Mouse (Mus musculus) R1 (cell line): ENCODE data around the gene Tmem209.

Source experiments
- DNase-seq: peaks from one replicate; pipeline ENCODE4 v3.0.0-alpha.2; 2018; ENCODE audit warnings: low read depth, low spot score

Gene Tmem209

GRCm38 (mm10) chr6:30509265-30510239 lies at the start of gene Tmem209, which contains the start of gene Ssmem1:
Tmem209 (minus strand) TSS chr6:30509783.
Ssmem1 (plus strand) TSS chr6:30509849.
- peak; percentile 99 for DNase-seq

- peak; percentile 18 for DNase-seq
Observed at GRCm38 (mm10) chr6:30556080-30556479, 46.5 kb upstream of the Tmem209 start.

DNA sequence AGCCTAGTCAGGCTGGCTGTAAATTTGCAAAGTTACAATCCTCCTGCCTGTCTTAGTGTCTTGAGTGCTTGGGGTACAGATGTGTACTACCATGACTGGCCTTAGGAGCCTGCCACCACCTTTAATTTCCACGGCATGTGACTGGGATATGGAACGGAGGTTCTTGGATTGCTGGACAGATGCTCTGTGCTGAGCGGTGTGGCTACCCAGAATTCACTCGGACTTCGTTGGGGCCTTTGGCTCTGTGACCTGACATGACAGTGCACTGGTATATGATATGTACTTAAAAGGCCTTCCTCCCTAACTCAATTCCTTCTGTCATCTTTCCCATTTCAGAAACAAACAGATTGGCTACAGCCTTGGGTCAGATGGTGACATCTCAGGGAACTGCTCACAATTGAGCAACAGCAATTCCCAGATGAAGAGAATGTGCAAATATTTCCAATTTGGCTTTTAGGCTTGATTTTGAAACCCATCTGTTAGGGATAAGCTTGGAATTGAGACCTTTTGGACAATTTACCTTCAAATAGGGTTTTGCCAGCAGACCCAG lies 45.1 kb upstream of the Tmem209 start:
- no peak for DNase-seq

GRCm38 (mm10) chr6:30554092-30554491 lies 44.5 kb upstream of the Tmem209 start:
- DNase-seq: no peak

DNA sequence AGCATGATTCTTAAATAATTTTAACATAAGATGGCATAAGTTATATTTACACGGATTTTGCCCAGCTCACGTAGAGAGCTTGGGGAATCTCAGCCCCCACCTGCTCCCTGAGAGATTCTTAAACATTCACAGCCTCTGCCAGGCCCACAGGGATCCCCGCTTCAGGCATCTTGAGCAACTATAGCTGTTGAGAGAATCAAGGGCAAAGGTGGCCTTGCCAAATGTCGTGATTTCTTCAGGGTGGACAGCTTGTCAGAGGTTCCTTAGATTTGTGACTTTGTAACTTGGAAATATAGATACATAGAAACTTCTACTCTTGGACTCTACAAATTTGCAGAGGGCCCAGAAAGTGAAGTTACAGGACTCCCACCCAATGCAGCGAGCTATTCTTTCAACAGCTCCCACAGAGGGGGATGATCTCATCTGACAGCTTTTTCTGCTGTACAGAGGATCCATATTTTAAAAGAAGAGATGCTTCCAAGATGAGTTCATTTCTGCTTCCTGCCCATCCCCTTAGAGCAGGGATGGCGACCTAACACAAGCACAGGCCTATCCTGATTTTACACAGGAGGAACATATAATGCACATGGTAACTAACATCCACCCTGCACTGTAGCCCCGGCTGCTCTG lies 43.9 kb upstream of the Tmem209 start:
- no peak for DNase-seq

DNA sequence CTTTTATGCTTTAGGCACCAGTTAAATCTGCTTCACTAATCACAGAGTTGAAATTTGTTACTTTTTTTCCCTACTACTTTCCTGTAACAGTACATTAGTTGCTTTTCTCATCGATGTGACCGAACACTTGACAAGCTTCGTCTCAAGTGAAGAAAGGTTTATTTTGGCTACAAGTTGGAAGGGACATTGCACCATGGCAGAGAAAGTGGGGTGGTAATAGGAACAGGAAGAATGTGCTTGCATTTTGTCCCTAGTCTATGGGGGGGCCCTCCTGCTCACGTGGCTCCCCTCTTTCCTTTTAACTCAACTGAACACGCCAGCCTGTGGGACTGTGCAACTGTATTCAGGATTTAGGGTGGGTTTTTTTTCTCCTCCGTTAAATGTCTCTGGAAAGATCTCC lies 43.0 kb upstream of the Tmem209 start:
- no peak for DNase-seq

GRCm38 (mm10) chr6:30551644-30552580 lies 42.3 kb upstream of the Tmem209 start:
- peak; percentile 69 for DNase-seq

GRCm38 (mm10) chr6:30551193-30551515 lies 41.6 kb upstream of the Tmem209 start:
- DNase-seq: no peak

DNA sequence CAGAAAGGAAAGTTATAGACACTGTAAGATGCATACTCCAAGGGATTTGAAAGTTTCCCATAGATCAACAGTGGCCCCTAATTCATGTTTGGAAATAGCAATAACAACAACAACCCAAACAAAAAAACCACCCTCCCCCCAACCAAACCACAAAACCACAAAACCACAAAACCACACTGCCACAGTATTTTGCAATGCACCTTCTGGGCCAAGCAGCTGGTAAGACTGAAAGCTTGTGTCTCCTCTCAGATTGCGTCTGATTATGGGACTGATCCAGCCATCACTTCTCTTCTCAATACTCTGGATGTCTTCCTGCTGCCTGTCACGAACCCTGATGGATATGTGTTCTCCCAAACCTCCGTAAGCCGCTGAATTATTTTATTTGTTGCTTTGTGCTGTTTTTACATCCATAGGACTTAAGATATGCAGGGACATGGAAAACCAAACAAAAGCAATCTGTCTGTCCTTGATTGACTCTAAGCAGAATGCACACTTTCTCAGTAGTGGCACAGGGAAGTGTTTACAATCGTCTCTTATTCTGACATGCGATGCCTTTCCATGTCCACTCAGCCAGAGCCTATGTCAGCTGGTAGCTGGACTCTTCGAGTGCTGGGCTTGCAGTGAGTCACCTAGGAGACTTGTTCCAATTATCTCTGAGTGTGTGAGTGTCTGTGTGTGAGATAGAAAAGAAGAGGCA lies 41.1 kb upstream of the Tmem209 start:
- DNase-seq: no peak

DNA sequence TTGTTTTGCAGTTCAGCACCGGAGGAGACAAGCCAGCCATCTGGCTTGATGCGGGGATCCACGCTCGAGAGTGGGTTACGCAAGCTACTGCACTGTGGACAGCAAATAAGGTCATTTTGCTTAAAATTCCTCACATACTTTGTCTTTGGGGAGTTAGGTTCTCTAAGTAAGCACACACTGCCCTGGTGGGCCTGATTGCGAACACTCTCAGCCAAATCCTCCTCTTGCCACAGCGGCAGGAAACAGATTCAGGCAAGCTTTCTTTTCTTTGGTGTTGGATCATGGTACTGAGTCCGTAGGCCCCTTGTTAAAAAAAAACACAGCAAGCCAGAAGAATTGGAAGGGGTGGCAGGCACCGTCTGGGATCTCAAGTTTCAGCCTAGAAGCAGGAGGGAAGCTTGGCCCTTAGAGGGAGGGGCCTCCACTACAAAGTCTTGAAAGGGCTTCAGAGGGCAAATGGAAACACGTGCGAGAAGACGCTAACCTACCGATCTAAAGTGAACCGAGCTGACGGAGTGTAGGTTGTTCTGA lies 39.7 kb upstream of the Tmem209 start:
- DNase-seq: peak; percentile 66

- DNase-seq: no peak
Observed at GRCm38 (mm10) chr6:30547656-30548306, 38.2 kb upstream of the Tmem209 start.

DNA sequence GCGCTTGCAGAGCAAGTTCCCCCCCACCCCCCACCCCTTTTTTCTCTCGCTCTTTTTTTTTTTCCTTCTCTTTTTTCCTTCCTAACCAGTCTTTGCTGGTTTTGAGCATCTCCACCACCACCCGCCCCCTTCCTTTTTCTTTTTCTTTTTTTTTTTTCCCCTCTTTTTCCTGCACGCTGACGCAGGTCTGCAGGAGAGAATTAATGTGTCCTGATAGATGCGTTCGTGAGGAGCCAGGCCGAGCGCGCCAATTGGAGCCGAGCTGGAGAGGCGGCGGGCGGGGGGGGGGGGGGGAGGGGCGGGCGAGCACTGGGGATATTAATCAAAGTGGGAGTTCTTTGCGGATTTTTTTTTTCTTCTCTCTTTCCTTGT lies 37.7 kb upstream of the Tmem209 start:
- peak; percentile 48 for DNase-seq

- peak; percentile 69 for DNase-seq
Observed at GRCm38 (mm10) chr6:30546571-30547273, 37.1 kb upstream of the Tmem209 start.

DNA sequence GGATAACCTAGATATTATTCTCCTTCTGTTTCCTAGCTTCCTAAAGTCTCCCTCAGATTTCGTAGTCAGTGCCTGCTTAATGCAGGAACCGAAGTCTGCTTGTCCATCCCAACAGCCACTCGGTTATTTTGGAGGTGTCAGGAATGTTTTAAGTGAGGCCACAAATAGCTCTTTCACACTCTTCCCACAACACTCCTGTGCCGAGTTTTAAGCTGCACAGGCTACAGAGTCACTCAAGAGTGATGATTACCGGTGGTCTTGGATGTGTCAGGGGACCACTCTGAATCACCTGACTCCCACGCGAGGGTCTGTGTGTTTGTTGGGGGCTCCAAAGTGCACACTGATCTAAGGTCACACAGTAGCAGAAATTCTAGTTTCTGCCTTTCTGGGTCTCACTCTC lies 36.1 kb upstream of the Tmem209 start:
- DNase-seq: no peak

GRCm38 (mm10) chr6:30543851-30544250 lies 34.3 kb upstream of the Tmem209 start:
- no peak for DNase-seq

- DNase-seq: peak; percentile 33
Observed at GRCm38 (mm10) chr6:30543077-30543476, 33.5 kb upstream of the Tmem209 start.

DNA sequence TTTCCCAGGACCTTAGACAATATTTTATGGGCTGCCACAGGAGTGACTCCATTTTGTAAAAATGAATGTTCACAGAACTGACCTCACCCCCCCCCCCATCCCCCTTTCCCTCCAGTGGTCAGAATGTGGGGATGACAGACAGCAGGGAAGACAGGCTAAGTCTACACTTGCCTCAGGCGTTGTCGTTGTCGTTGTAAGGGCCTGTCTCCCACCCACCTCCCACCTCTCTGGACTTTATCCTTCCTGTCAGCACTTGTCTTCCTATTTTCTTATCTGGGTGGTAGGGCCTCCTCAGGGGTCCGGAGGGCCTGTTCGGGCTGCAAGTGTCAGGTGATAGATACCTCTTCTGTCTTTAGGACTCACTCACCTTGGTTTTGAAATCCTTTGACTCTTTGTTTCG lies 32.7 kb upstream of the Tmem209 start:
- DNase-seq: no peak

GRCm38 (mm10) chr6:30541009-30541799 lies 31.6 kb upstream of the Tmem209 start, which contains the start of gene Cpa2:
Cpa2 (plus strand) TSS chr6:30541582.
- no peak for DNase-seq

DNA sequence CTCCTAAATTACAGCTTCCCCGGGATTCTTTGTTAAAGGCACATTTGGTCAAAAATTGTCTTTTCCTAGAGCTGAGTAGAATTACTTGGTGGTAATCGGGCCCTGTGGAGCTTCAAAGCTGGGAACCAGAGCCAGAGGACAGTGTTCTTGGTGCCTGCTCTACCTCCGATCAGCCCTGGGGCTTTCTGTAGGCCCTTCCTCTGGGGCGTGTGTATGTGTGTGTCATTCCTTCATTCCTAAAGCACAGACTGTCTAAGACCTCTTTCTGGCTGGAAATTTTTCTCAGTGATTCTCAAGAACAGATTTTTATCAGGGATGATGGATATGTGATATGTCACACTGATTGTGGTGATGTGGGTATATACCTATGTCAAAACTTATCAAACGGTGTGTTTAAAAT lies 29.2 kb upstream of the Tmem209 start:
- no peak for DNase-seq
